Mouse (Mus musculus): ENCODE data around the gene Mrps27. TPM values are rescaled to one million over a fixed set of nuclear protein-coding genes. Genes with fewer than 3 reads are reported as not detected.
A peak's percentile ranks its signal among the peaks of the same experiment; 100 is the strongest.

Mrps27 gene
- polyA plus RNA-seq, 1 experiment from 2014 or later = 67.1 TPM

GRCm38 (mm10) chr13:99387901-99388811 is 43.6 kb downstream of the Mrps27 start:
- Histone ChIP-seq H3K36me3 (ENCODE audit: control insufficient read depth, insufficient read depth, low read length) (no peaks in the 10 kb centered on the region; the same call in 1 of the 2 replicates), H3K4me1 (ENCODE audit: control insufficient read depth, insufficient read depth, low read length) (no peaks in the 10 kb centered on the region), H3K27me3 (ENCODE audit: control insufficient read depth, insufficient read depth, low read length) (no peaks in the 10 kb centered on the region), H3K4me2 (ENCODE audit: low read depth) (no peak overlapping the region), H3K9me3 (ENCODE audit: control insufficient read depth, low read length) (no peaks in the 10 kb centered on the region), H3K27ac (ENCODE audit: low read depth, low read length) (no peak overlapping the region), H3K9ac (ENCODE audit: low read length) (no peak overlapping the region), H3K4me3 (ENCODE audit: low read depth, low read length) (no peak overlapping the region)
- no peak for ATAC-seq (ENCODE audit: insufficient read depth, low FRiP score, low TSS enrichment)
- 79% methylated on average over 7 of the region's 7 CpGs for WGBS
- DNase-seq (ENCODE audit: low spot score) = no peak

GRCm38 (mm10) chr13:99391417-99391816 is 46.8 kb downstream of the Mrps27 start:
- ATAC-seq (ENCODE audit: insufficient read depth, low FRiP score, low TSS enrichment) (no peak), DNase-seq (ENCODE audit: low spot score) (no peak)
- H3K9me3 ChIP-seq (ENCODE audit: control insufficient read depth, low read length) = no peaks in the 10 kb centered on the region
- WGBS = 92% methylated on average over 3 of the region's 3 CpGs
- H3K27me3 ChIP-seq (ENCODE audit: control insufficient read depth, insufficient read depth, low read length) = no peaks in the 10 kb centered on the region
- no peak overlapping the region for H3K4me2 ChIP-seq (ENCODE audit: low read depth)
- H3K36me3 ChIP-seq (ENCODE audit: control insufficient read depth, insufficient read depth, low read length) = no peaks in the 10 kb centered on the region
- no peak overlapping the region for H3K9ac ChIP-seq (ENCODE audit: low read length)
- peaks cover 3% of the 10 kb centered on the region; the same call in 1 of the 2 replicates for H3K4me1 ChIP-seq (ENCODE audit: control insufficient read depth, insufficient read depth, low read length)
- no peak overlapping the region for H3K27ac ChIP-seq (ENCODE audit: low read depth, low read length)
- no peak overlapping the region for H3K4me3 ChIP-seq (ENCODE audit: low read depth, low read length)

DNA sequence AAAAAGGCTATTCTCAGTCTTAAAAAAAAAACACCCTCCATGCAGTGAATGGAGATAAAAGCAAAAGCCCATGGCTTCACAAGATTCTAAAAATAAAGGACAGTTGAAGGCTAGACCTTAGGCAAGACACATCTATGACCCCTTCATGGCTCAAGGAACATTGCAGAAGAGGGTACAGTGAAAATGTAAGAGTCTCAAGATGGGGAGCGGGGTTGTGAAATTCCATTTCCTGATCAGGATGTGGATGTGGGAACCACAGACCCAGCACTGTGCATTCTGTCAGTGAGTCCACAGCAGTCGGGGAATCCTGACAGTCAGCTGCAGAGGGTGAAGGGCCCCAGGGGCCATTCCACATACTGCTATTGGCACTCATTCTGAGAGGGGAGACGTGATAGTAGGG is 48.5 kb downstream of the Mrps27 start:
- no peak overlapping the region for H3K27ac ChIP-seq (ENCODE audit: low read depth, low read length)
- DNase-seq (ENCODE audit: low spot score) (no peak), ATAC-seq (ENCODE audit: insufficient read depth, low FRiP score, low TSS enrichment) (no peak)
- H3K4me3 ChIP-seq (ENCODE audit: low read depth, low read length) = no peak overlapping the region
- H3K4me1 ChIP-seq (ENCODE audit: control insufficient read depth, insufficient read depth, low read length) = peaks cover 8% of the 10 kb centered on the region; the same call in 1 of the 2 replicates
- no peak overlapping the region for H3K4me2 ChIP-seq (ENCODE audit: low read depth)
- H3K9me3 ChIP-seq (ENCODE audit: control insufficient read depth, low read length) = no peaks in the 10 kb centered on the region
- 86% methylated on average over 3 of the region's 3 CpGs for WGBS
- H3K27me3 ChIP-seq (ENCODE audit: control insufficient read depth, insufficient read depth, low read length) = no peaks in the 10 kb centered on the region
- no peak overlapping the region for H3K9ac ChIP-seq (ENCODE audit: low read length)
- H3K36me3 ChIP-seq (ENCODE audit: control insufficient read depth, insufficient read depth, low read length) = no peaks in the 10 kb centered on the region

- no peak overlapping the region for H3K4me3 ChIP-seq (ENCODE audit: low read depth, low read length)
Observed at GRCm38 (mm10) chr13:99394694-99395093, 50.1 kb downstream of the Mrps27 start.

DNA sequence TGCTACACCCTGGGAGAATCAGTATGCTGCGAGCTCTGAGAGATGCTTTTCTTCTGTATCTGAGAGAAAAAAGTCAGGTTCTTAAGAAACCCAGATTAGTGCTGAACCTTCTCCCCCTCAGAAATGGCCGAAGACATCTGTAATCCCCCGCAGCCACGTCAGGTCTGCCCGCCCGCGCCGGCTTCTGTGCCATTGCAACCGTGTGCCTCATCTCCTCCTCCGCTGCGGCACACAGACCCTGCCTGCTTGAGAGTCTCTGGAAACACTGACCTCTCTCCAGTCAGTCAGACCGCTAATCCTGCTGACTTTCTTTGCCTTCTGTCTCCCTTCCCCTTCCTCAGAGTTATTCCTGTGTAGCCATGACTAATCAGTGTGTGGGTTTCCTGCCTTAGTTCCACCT is 50.9 kb downstream of the Mrps27 start:
- DNase-seq (ENCODE audit: low spot score) (no peak), ATAC-seq (ENCODE audit: insufficient read depth, low FRiP score, low TSS enrichment) (no peak)
- no peaks in the 10 kb centered on the region for H3K9me3 ChIP-seq (ENCODE audit: control insufficient read depth, low read length)
- no peaks in the 10 kb centered on the region for H3K36me3 ChIP-seq (ENCODE audit: control insufficient read depth, insufficient read depth, low read length)
- peaks cover 8% of the 10 kb centered on the region; the same call in 1 of the 2 replicates for H3K4me1 ChIP-seq (ENCODE audit: control insufficient read depth, insufficient read depth, low read length)
- WGBS = 66% methylated on average over 12 of the region's 12 CpGs
- H3K9ac ChIP-seq (ENCODE audit: low read length) = no peak overlapping the region
- no peak overlapping the region for H3K4me3 ChIP-seq (ENCODE audit: low read depth, low read length)
- no peak overlapping the region for H3K27ac ChIP-seq (ENCODE audit: low read depth, low read length)
- no peak overlapping the region for H3K4me2 ChIP-seq (ENCODE audit: low read depth)
- no peaks in the 10 kb centered on the region for H3K27me3 ChIP-seq (ENCODE audit: control insufficient read depth, insufficient read depth, low read length)

More at GRCm38 (mm10) chr13:99394694-99395093, 50.1 kb downstream of the Mrps27 start:
- WGBS = 70% methylated on average over 3 of the region's 3 CpGs
- Histone ChIP-seq H3K9me3 (ENCODE audit: control insufficient read depth, low read length) (no peaks in the 10 kb centered on the region), H3K27me3 (ENCODE audit: control insufficient read depth, insufficient read depth, low read length) (no peaks in the 10 kb centered on the region), H3K4me1 (ENCODE audit: control insufficient read depth, insufficient read depth, low read length) (peaks cover 8% of the 10 kb centered on the region; the same call in 1 of the 2 replicates), H3K9ac (ENCODE audit: low read length) (no peak overlapping the region), H3K4me2 (ENCODE audit: low read depth) (no peak overlapping the region), H3K36me3 (ENCODE audit: control insufficient read depth, insufficient read depth, low read length) (no peaks in the 10 kb centered on the region), H3K27ac (ENCODE audit: low read depth, low read length) (no peak overlapping the region)
- DNase-seq (ENCODE audit: low spot score) (no peak), ATAC-seq (ENCODE audit: insufficient read depth, low FRiP score, low TSS enrichment) (no peak)

GRCm38 (mm10) chr13:99397228-99397627 is 52.6 kb downstream of the Mrps27 start:
- H3K36me3 ChIP-seq (ENCODE audit: control insufficient read depth, insufficient read depth, low read length) = no peaks in the 10 kb centered on the region
- WGBS = 46% methylated on average over 7 of the region's 7 CpGs
- H3K27me3 ChIP-seq (ENCODE audit: control insufficient read depth, insufficient read depth, low read length) = no peaks in the 10 kb centered on the region
- H3K9me3 ChIP-seq (ENCODE audit: control insufficient read depth, low read length) = no peaks in the 10 kb centered on the region
- DNase-seq (ENCODE audit: low spot score) (peak; percentile 51), ATAC-seq (ENCODE audit: insufficient read depth, low FRiP score, low TSS enrichment) (no peak)
- H3K4me2 ChIP-seq (ENCODE audit: low read depth) = no peak overlapping the region
- peak overlapping the region; percentile 26; the same call in 1 of the 2 replicates for H3K9ac ChIP-seq (ENCODE audit: low read length)
- no peak overlapping the region for H3K27ac ChIP-seq (ENCODE audit: low read depth, low read length)
- H3K4me3 ChIP-seq (ENCODE audit: low read depth, low read length) = no peak overlapping the region
- H3K4me1 ChIP-seq (ENCODE audit: control insufficient read depth, insufficient read depth, low read length) = peaks cover 8% of the 10 kb centered on the region; the same call in 1 of the 2 replicates

DNA sequence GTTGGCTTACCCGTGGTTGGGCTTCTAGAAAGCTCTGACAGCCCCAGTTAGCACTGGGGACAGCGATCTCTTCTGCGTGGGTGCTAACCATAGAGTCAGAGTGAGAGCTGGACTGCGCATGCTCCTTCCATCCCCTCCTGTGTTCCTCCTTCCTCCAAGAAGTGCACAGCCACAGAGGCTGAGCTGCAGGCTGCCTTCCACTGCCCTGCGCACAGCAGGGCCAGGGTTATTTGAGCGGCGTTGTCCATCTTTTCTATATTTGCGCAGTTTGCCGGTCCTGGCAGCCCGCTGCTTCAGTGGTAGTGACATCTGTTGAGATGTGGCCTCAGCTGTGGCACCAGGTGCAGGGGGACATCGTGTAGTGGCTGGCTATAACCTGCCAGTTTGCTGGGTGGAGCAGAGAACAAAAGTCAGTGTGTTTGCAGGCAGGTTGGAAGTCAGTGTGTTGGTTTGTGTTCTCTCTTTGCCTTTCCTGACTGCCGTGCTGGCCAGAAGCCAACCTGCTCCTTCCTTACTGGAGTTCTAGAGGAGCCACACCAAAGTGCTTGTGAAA is 53.6 kb downstream of the Mrps27 start:
- WGBS = 83% methylated on average over 12 of the region's 12 CpGs
- Histone ChIP-seq H3K4me2 (ENCODE audit: low read depth) (no peak overlapping the region), H3K9me3 (ENCODE audit: control insufficient read depth, low read length) (no peaks in the 10 kb centered on the region), H3K4me3 (ENCODE audit: low read depth, low read length) (no peak overlapping the region), H3K36me3 (ENCODE audit: control insufficient read depth, insufficient read depth, low read length) (no peaks in the 10 kb centered on the region), H3K9ac (ENCODE audit: low read length) (no peak overlapping the region), H3K27me3 (ENCODE audit: control insufficient read depth, insufficient read depth, low read length) (no peaks in the 10 kb centered on the region), H3K4me1 (ENCODE audit: control insufficient read depth, insufficient read depth, low read length) (peaks cover 8% of the 10 kb centered on the region; the same call in 1 of the 2 replicates), H3K27ac (ENCODE audit: low read depth, low read length) (no peak overlapping the region)
- no peak for ATAC-seq (ENCODE audit: insufficient read depth, low FRiP score, low TSS enrichment)
- no peak for DNase-seq (ENCODE audit: low spot score)

DNA sequence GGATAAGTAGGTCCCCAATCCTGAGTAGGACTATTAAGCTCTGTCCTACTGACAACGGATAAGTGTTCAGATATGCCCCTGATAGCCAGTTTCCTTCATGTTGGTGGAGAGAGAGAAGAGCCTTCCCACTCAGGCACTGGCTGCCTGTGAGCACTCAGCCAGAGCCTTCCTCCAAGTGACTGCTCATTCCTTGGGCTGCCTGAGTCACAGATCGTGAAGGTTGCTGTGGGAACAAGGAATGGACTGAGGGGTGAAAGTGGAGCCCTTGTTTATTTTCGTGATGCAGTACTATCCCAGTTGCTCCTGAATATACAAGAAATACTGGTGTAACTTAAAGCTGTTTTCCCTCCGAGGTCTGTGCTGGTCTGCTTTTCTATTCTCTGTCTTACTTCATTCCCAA is 54.8 kb downstream of the Mrps27 start:
- H3K9me3 ChIP-seq (ENCODE audit: control insufficient read depth, low read length) = no peaks in the 10 kb centered on the region
- no peak overlapping the region for H3K9ac ChIP-seq (ENCODE audit: low read length)
- no peak overlapping the region for H3K4me2 ChIP-seq (ENCODE audit: low read depth)
- peaks cover 8% of the 10 kb centered on the region; the same call in 1 of the 2 replicates for H3K4me1 ChIP-seq (ENCODE audit: control insufficient read depth, insufficient read depth, low read length)
- no peak for DNase-seq (ENCODE audit: low spot score)
- no peak overlapping the region for H3K4me3 ChIP-seq (ENCODE audit: low read depth, low read length)
- WGBS = 85% methylated on average over 4 of the region's 4 CpGs
- no peak for ATAC-seq (ENCODE audit: insufficient read depth, low FRiP score, low TSS enrichment)
- H3K27me3 ChIP-seq (ENCODE audit: control insufficient read depth, insufficient read depth, low read length) = no peaks in the 10 kb centered on the region
- H3K36me3 ChIP-seq (ENCODE audit: control insufficient read depth, insufficient read depth, low read length) = no peaks in the 10 kb centered on the region
- H3K27ac ChIP-seq (ENCODE audit: low read depth, low read length) = no peak overlapping the region

All from neural tube, embryonic 11.5 days (tissue).